Mouse (Mus musculus) adrenal gland, postnatal 25 days (tissue): ENCODE data around the gene Hoxb6. TPM values are rescaled to one million over a fixed set of nuclear protein-coding genes. Genes with fewer than 3 reads are reported as not detected.

Source experiments
- DNase-seq: peaks from one replicate; pipeline ENCODE4 v3.0.0; 2021; ENCODE audit warnings: mixed read lengths
- total RNA-seq: library from RNA; stranded (reverse); gene quantifications from 2 replicates; pipeline ENCODE4 v1.2.3, GENCODE M21; 2021

The Hoxb6 gene
- total RNA-seq, 1 experiment from 2014 or later = 78.8 TPM

DNA sequence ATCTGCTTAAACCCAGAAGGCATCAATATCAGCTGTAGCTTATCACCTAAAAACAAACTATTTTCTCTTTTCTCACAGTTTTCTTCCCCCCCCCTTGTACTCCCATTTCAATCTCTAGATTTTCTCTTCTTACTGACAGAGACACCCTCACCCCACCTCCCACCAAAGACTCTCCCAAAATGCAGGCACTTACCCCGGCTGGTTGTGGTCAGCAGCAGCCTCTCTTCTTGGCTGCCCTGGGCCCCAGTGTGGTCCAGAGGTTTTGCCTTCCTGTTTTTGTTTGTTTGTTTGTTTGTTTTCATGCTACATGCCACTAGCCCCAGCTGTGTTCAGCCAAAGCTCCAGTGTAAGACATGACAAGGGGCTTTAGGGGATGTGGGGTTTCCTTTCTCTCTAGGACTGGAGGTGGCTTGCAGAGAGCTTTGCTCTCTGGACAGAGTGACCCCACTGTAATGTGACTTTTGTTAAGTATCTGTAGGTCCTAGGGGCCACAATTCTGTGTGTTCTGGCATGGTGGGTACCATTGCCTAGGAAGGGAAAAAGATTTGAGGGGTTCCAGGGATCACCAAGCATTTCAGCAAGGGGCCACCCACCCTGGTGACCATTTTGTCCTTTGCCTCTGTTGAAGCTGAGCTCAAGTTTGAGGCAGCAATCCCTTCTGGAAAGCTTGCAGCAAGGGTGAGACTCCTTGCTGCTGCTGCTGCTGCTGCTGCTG, 24.1 kb upstream of the Hoxb6 start:
- no peak for DNase-seq

DNA sequence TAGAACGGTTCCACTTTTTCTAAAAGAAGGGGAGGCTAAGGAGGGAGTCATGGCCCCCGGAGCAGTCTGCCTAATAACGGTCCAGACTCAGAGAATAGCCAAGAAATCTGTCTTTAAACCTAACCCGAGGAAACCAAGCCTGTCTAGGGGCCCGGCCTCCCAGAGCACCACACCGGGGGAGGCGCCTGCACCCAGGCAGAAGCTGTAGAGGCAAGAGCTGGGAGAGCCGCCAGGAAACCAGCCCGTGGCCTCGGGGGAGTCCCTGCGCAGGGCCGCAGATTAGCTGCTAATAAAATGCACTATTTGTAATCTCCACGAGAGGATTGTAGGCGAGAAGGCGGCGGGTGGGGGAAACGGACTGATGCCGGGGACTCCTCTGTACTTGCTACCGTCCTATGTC, 22.4 kb upstream of the Hoxb6 start:
- peak; percentile 90 for DNase-seq

DNA sequence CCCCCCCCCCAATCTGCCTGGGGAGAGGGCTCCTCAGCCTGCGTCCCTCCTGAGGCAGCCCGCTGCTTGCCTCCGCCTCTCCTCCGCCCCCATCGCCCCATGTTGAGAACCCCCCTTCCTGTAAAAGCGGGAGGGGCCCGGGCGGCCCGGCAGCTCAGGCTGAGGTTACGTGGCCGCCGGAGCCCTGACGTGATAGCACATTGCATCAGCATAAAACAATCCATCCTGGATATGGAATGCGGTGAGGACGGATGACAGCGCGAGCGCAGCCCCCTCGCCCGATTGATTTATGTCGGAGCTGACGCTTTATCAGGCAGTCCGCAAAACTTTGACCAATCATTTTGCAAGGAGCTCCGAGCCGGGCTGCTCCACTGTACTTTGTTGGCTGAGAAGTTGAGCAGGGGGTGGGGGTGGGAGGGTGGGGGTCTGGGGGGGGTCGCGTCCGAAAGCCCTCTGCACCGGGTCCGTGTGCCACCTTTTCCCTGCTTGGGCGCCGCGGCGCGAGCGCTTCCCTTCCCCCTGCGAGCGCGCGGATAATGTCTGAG, 21.2 kb upstream of the Hoxb6 start, which contains the start of gene Hoxb9:
Gene Hoxb9 (plus strand): TSS at position 462 of the 545 bp plus-strand sequence.
- peak; percentile 89 for DNase-seq

DNA sequence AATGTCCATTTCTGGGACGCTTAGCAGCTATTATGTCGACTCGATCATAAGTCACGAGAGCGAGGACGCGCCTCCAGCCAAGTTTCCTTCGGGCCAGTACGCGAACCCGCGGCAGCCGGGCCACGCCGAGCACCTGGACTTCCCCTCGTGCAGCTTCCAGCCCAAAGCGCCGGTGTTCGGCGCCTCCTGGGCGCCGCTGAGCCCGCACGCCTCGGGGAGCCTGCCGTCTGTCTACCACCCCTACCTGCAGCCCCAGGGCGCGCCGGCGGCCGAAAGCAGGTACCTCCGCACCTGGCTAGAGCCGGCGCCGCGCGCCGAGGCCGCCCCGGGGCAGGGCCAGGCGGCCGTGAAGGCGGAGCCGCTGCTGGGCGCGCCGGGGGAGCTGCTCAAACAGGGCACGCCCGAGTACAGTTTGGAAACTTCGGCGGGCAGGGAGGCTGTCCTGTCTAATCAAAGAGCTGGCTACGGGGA, 20.7 kb upstream of the Hoxb6 start:
- DNase-seq = peak; percentile 74

DNA sequence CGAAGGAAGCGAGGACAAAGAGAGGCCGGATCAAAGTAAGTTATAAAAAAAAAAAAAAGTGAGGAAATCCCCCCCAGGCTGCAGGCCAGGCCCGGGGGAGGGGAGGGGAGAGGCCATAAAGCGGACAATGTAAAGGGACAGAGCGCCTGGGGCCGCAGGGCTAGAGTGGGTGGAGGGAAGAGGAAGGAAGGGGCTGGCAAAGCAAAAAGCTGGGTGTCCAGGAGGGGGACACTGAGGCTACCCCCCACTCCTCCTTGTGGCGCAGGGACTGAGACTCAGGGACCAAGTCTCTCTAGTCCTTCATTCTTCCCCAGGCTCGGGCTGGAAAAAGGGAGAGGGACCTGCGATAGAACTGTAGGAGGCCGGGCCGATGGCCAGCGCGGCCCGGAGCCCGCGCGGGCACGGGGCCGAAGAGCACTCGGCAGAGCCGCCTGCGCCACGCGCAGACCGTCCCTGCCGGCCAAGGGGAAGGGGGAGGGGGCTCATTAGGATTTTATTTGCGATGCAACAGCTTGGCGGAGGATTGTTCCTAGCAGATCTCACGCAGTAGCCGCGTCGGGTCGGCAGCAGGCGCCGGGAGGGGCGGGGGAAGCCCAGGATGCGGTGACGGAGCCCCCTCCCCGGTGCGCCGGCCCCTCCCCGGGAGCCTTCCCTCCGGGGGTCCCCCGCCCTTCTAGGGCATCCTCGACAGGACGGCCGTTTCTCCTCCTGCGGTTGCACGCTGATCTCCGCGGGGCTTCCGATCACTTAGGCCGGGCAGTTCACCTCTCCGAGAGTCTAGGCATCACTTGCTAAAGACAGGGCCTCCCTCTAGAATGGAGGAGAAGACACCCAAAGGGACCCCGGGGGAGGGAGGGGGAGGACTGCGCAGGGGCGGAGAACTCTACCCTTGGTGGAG, 20.0 kb upstream of the Hoxb6 start:
- peak; percentile 55 for DNase-seq

DNA sequence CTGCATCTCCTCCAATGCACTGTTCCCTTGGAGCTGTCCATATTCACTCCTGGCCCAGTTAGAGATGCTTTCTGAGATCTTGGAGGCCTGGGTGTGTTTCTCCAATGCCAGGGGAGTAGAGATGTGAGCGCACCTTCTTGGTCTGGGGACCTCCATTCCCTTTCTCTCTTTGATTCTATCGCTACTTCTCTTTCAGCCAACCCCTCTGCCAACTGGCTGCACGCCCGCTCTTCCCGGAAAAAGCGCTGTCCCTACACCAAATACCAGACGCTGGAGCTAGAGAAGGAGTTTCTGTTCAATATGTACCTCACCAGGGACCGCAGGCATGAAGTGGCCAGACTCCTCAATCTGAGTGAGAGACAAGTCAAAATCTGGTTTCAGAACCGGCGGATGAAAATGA, 17.8 kb upstream of the Hoxb6 start:
- no peak for DNase-seq

DNA sequence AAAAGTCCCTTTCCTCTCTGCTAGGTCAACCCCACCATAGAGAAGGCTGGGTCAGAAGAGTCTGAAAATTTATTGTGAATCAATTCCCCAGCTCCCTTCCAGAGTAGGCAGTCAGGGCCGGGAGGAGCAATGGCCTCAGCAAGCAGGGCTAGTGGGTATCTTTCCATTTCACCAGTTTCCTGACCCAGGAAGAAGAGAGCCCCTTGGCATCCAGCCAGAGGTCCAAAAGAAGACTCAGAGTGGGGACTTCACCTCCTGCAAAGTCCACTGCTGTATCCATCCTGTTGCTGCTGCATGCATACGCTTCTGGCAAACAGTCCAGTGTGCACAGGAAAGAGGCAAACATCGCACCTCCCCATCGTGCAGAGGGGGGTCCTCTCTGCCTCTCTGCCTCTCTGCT, 16.4 kb upstream of the Hoxb6 start:
- DNase-seq = peak; percentile 61

DNA sequence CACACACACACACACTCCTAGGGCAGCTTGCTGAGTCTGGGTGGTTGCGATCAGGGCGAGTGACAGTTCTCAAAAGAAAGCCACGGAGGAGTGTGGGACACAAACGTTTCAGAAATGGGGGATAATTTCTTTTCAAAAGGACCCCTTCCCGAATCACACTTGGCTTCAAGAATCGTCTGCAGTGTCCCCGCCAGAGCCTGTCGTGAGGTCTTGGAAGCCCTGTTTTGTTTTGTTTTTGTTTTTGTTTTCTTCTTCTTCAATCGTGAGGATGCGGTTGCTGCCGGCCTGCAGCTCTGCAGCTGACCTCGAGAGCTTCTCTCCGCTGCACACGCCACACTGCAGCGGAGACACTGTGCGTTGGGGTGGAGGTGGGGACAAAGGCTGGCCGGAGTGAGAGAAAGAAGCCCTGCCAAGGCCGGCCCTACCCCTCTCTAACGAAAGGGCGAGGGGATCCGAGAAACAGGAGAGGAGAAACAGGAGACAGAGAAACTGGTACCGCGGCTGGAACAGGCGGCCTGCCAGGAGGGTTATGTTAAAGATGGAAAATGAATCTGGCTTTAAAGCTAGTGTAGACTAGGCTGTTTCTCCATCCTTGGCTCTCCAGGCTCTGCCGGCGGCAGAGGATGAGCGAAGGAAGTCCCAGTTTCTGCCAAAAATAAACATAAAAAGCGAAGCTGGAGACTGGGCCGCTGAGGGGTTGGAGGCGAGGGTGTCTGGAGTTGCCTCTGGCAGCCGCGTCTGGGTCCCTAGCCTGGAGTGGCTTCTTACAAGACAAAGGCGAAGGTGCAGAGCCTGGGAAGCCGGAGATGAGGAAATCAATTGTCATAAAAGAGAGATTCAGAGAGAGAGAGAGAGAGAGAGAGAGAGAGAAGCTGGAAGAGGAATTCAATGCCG, 14.9 kb upstream of the Hoxb6 start:
- DNase-seq = peak; percentile 62

DNA sequence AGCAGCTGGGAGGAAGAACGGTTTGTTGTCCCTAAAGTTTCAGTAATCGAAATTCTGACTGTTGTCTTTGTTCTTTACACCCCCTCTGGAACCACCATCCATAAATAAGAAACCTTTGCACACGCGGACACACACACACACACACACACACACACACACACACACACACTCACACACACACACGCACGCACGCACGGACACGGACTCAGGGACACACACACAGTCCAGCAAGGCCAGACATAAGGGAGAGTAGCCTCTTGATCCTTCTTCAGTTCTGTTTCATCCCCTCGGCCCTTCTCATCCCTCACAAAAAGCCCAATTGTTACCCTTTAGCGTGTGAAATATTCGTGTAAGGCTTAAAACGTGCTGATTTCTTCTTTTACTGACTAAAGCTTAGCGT, 14.0 kb upstream of the Hoxb6 start:
- DNase-seq = no peak

DNA sequence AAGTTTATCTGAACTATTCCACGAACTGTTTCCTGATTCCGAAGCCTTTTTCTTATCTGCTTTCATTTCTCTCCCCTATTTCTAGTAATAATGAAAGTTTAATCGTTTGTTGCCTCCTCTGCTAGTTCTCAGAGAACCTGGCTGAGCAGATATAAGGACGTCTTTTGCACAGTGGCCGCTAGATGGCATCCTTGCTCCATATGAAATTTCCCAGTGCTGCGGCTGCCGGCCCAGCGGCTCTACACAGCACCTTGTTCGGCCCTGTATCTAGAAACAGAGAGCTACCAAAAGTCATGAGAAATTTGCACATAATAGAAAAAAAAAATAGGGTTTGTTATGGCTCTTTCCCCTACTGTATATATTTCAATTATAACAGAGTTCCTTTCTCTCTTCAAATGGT, 13.5 kb upstream of the Hoxb6 start:
- DNase-seq = peak; percentile 86

DNA sequence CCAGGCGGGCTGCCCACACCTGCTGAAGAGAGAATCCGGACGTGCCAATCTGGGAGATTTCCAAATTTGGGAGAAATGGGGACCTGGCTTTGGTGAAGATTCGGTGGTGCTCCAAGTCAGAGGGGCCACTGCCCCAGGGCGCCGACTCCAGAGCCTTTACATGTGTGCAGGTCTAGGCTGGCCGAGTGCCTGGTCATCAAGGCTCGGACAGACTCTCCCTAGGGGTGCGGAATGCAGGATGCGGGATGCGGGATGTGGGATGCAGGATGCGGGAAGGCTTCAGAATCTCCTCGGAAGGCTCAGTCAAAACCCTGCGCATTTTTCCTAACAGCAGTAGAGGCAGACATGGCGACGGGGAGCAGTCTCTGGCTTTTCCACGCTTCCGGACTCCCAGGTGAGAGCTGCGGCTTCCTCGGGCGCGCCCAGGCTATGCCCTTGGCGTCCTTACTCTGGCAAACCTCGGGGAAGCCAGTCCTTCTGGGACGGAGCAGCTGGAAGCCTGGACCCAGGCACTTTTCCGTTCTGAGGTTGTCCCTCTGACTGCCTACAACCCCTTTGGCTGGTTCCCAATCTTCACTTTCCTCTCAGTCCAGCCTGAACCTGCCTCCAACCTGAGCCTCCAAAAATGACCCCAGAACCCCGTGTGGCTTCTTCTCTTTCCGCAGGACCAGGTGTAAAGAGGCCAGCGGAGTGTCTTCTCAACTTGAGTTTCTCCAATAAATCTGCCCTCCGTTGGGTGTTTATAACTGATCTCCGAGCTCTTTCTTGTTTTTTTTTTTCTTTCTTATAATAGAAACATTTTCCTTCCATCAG, 12.6 kb upstream of the Hoxb6 start:
- no peak for DNase-seq

DNA sequence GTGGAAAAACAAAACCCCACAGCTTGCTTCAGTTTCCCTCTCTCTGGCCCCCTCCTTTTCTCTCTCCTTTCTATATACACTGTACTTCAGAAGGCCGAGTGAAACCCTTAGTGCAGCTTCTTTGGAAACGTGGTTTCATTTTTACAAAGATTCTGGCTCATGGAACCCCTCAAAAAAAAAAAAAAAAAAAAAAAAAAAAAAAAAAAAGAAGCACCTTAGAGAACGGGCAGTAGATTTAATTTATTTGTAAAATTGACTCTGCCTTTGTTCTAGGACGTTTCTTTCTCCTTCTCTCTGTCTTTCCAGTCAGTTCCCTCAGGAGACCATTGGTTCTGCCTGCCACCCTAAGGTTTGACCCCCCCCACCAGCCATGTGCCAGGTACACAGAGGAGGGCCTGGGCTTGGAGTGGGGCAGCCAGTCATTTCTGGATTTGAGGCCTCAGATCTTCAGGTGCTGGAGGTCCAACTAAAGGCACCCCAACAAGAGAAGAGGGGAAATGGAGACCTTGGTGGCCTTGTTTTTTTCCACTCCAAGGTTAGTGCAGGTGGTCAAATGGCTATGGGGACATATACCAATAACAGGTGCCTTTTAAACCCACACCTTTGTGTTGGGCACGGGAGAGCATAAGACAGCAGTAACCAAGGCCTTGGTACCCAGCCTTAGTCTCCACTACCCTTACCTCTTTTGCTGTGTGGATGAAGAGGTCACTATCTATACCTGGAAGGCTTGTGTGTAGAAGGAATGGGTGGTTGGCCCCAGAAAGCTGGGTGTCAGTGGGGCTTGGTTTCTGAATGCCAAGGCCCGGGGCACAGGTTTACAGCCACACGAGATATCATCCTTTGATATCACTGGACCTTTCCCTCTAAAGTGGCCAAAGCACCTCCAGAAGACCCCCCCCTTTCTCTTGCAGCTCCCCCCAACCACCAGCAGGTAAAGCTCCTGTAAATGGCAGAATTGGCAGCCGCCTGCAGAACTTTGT, 11.6 kb upstream of the Hoxb6 start:
- DNase-seq = no peak

DNA sequence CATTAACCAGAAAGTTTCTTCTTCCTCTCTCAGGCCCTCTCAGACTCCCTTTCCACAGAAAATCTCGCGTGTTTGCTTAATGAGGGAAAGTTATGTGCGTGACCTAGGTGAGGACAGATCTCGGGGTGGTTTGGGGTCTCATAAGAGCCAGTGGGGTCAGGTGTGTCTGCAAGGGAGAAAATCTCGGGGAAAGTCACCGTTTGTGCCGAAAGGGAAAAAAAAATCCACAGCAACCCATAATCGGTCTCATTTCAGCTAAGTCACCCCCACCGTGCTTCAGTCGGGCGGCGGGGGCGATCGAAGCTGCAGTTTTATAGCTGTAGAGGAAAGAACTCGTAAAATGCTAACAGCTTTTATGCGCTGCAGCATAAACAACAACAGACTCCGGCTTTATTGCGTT, 10.9 kb upstream of the Hoxb6 start:
- no peak for DNase-seq

DNA sequence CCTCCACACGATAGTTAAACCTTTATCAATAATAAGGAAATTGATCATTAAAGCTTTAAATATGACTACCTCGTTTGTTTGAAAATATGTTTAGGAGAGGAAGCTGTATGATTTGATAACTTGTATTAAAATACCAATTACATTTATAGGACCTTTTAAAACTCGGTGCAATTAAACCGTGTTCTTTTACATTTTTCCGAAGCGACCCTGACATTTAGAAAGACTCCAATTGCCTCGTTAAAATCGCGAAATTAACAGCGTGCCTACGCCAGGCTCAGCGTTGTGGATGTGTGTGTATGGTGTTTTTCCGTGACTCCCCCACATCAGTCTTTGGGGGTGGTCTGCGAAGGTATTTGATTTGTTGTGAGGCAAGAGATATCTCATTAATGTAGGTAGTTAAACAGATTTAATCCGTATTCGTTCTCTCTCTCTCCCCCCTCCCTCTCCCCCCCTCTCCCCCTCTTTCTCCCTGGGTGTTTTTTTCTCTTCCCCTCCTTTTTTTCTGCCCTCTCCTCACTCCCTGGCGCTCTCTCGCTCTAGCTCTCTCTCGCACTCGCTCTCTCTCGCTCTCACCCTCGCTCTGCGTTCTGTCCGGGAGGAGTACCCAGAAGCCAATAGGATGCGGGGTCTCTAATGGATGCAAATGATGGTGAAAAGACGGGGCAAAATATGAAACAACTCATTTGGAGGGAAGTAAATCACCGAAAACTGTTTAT, 10.3 kb upstream of the Hoxb6 start, which contains the start of gene Hoxb8:
Gene Hoxb8 (plus strand): TSS at position 51 of the 716 bp plus-strand sequence.
- DNase-seq = no peak

DNA sequence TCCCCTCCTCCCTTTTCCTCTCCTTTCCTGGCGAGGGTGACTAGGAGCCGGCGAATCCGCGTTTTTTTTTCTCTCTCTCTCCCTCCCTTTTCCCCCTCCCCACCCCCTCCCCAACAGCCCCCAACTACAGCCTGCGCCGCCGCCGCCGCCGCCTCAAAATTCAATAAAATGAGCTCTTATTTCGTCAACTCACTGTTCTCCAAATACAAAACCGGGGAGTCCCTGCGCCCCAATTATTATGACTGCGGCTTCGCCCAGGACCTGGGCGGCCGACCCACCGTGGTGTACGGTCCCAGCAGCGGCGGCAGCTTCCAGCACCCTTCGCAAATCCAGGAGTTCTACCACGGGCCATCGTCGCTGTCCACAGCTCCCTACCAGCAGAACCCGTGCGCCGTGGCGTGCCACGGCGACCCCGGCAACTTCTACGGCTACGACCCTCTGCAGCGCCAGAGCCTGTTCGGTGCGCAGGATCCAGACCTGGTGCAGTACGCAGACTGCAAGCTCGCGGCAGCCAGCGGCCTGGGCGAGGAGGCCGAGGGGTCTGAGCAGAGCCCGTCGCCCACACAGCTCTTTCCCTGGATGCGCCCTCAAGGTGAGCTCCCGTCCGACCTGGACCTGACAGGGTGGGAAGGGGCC, 9.4 kb upstream of the Hoxb6 start:
- DNase-seq = no peak

DNA sequence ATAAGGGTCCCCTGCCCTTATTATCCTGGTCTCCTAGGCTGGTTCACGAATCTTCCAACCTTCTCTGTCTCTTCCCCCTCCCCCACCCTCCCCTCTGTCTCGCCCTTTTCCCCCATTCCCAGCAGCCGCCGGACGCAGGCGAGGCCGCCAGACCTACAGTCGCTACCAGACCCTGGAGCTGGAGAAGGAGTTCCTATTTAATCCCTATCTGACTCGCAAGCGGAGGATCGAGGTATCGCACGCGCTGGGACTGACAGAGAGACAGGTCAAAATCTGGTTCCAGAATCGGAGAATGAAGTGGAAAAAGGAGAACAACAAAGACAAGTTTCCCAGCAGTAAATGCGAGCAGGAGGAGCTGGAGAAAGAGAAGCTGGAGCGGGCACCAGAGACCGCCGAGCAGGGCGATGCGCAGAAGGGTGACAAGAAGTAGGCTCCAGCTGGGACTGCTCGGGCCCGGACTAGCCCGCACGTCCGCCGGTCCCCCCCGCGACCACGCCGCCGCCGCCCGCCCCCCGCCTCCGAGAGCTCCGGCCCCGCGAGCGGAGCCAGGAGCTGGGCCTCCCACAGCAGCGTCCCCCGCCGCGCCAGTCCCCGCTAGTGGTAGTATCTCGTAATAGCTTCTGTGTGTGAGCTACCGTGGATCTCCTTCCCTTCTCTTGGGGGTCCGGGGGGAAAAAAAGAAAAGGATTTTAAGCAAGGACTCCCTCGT, 8.1 kb upstream of the Hoxb6 start:
- DNase-seq = peak; percentile 56

DNA sequence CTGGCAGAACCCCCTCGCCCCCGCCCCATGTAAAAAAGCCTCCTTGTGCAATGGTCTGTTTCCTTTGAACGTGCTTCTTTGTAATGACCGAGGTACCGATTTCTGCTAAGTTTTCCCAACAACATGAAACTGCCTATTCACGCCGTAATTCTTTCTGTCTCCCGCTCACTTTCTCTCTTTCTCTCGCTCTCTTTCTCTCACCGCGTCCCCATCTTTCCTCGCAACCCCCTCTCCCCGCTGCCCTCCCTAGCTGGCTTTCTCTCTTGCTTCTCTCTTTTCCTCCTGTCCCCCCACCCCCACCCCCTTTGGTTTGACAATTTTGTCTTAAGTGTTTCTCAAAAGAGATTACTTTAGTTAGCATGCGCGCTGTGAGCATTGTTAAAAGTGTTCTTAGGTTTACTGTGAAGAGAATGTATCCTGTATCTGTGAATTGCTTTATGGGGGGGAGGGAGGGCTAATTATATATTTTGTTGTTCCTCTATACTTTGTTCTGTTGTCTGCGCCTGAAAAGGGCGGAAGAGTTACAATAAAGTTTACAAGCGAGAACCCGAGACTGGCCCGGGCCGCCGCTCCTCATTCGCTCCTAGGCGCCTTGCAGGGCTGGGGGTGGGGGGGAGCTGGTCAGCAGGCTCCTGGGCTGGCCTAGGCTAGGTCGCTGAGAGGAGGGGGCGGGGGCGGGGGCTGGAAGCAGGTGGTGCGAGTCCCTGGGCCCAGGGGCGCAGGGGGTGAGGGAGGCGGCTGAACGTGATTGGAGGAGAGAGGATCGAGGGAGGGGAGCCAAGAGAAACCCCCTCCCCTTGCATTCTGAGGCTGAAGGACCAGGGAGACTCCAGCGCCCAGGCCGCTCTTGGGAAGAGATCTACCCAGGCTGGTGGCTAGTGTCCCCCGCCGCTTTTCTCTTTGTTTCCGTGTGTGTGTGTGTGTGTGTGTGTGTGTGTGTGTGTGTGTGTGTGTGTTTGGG, 7.2 kb upstream of the Hoxb6 start:
- DNase-seq = peak; percentile 80
